Mouse (Mus musculus) T-helper 17 cell (primary cell): Measurements from ENCODE around the gene Rpap3.
"Not testable (repeated sequence)": the region's sequence is repeated elsewhere in the genome, so short reads cannot be mapped to it uniquely, and the experiment has no call there.

Experiments
- in situ Hi-C, 2 experiments: fragments of 300-600 bp; cut with MboI, MseI; formaldehyde crosslinking; loops; 1 replicate in 1 of 2; 2 replicates in 1 of 2; pipeline ENCODE4 v1.15.1; 2025; ENCODE audit warnings: high pct_unique_total_duplicates in 2 of 2

Rpap3 gene

DNA sequence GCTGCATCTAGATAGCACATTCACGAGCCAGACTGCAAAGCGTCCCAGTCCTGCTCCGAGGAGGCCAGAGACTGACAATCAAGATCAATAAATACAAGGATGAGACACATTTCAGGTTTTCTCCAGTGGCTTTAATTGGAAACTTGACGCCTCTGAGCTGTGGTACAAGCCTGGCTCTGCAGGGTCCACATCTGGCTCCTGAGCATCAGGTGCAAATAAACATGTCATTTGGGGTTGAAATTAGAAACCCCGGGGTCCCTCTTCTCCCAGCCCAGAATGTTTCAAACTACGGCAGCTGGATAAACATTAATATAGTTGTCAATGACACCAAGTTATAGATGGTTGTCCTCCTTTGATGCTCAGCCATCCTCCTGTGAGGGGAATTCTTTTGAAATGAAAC lies 5.3 kb upstream of the Rpap3 start:
- in situ Hi-C loops: loop anchor here in 1 of 2 experiments (10.0 kb wide), 1 partner anchor 54 kb away; the partner anchor contains the start of gene Rapgef3

DNA sequence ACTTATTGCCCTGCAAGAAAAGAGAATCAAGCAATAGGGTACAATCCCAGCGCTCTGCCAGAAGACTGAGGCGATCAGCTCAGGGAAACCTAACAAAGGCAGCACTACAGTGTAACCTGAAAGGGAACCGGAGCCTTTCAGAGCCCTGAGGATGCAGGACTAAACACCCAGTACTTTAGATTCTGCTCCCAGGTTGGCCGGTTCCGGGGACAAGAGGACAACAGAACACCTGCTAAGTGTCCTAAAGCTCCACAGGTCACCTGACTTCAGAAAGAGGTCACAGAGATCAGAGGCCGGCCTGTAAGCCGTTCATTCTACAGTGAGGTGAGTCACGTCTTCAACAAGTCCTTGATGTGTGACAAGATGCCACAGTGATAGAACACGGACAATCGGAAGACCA lies 9.0 kb downstream of the Rpap3 start:
- in situ Hi-C loops: no loop called here

DNA sequence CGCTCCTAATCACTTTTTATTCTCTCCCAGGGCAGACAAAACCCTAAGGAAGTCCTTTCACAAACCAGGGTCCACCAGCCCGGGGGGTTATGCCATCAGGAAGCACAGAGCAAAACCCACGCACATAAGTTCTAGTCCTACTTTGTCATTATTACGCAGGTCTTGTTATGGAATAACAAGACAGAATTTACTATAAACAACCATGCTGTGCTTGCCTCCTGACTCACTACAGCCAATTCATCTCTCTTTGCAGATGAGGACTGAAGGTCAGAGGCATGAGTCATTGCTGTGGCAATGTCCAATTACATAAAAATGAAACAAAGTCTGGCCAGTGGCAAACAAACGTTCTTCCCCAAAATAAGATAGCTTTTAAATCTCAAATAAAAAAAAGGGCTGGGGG lies 12.2 kb downstream of the Rpap3 start:
- in situ Hi-C loops: no loop called here

DNA sequence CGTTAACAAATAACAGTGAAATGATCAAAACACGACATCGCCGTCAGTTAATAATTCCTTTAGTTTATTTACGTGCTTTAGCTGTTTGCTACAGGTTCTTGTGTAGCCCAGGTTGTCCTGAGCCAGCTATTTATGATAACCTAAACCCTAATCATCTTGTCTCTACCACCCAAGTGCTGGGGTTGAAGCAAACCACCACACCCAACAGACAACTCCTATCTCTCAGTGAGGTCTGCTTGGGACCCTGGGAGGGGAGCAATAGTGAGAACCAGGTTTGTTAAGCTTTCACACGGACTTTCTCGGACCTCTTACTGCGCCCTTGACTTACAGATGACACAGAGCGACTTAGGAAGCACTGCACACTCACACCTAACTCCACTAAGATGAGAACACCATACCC lies 21.5 kb downstream of the Rpap3 start:
- in situ Hi-C loops: no loop called here

DNA sequence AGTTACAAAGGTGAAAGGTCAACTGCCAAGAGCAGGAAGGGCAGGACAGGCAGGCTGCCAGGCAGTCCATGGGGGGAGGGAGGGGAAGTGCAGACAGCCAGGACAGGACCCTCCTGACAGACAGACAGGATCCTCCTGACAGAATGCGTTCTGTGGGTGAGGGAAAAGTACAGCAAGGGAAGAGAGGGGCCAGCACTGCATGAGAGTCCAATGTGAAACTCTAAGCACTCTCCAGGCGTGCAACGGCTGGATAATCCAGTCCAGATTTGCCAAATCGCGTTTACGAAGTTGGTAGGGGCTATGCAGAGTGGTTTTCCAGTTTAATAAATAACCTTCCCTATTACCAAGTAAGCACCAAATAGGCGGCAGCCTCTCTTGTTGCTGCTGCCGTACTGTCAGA lies 23.6 kb downstream of the Rpap3 start:
- in situ Hi-C loops: no loop called here

DNA sequence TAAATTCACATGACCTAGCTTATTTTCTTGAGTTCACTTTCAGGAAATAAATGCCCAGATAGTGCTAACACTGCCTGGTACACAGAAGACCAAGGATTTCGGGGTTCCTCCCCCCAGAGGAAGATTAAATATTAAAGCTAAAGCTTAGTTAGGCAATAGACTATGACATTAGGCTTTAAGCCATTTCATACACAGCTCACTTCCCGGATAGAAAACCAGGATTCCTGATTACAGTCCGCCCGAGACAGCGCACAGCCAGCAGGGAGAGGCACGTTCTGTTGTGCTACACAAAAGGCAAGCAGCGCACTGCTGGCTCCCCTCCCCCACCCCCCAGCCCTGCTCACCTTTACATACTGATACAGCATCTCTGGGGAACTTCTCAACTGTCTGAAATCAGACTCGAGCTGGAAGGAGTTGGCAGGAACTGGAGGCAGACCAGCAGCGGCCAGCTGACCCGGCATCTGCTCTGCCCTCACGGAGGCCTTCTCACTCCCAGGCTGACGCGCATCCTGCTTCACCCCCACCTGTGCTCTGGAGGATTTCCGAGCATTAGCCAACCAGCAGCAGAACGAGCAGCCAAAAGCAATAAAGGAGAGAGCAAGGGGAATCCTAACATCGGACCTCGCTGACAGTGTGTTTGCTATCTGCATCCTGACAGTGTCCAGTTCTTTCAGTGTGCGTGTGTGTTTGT lies 25.5 kb downstream of the Rpap3 start:
- in situ Hi-C loops: no loop called here

DNA sequence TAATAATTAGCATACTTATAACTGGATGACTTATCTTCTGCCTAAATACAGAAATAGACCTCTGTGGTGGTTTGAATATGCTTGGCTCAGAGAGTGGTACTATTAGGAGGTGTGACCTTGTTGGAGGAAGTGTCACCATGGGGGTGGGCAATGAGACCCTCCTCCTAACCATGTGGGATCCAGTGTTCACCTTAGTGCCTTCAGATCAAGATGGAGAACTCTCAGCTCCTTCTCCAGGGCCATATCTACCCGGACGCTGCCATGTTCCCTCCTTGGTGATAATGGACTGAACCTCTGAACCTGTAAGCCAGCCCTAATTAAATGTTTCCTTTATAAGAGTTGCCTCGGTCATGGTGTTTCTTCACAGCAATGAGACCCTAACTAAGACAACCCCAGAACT lies 28.3 kb downstream of the Rpap3 start:
- in situ Hi-C loops: no loop called here

DNA sequence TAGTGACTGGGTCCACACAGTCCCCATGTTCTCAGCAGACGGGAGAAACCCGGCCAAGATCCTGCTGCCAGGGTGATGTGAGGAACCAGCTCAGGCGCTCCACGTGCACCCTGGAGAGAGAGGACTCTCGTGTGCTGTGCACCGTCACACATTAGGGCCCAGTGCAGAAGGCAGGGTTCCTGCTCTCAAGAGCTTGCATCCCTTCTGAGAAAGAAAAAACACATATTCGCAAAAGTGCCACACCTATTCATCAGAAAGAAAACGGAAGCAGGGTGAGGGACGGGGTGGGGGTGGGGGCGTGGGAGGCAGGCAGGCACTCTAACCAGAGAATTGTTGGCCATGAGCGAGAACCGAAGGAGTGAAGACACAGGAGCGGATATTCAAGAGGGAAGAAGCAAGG lies 29.7 kb downstream of the Rpap3 start:
- in situ Hi-C loops: no loop called here

DNA sequence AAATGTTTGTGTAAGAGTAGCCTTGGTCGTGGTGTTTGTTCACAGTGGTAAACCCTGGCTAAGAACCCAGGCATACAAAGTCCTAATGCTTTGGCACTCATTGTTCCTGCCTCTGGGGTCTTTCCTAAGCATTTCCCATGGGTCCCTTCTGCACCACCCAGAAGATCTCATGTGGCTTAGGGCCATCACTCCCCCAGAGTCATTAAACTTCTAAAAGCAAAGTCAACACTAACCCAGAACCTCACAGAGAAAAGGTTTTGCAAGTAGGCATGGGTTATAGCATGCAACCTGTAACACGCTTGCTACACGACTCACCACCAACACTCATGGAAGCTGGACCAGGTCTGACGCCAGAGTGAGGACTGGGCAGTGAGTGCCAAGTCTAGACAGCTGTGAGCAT lies 31.2 kb downstream of the Rpap3 start:
- in situ Hi-C loops: no loop called here

DNA sequence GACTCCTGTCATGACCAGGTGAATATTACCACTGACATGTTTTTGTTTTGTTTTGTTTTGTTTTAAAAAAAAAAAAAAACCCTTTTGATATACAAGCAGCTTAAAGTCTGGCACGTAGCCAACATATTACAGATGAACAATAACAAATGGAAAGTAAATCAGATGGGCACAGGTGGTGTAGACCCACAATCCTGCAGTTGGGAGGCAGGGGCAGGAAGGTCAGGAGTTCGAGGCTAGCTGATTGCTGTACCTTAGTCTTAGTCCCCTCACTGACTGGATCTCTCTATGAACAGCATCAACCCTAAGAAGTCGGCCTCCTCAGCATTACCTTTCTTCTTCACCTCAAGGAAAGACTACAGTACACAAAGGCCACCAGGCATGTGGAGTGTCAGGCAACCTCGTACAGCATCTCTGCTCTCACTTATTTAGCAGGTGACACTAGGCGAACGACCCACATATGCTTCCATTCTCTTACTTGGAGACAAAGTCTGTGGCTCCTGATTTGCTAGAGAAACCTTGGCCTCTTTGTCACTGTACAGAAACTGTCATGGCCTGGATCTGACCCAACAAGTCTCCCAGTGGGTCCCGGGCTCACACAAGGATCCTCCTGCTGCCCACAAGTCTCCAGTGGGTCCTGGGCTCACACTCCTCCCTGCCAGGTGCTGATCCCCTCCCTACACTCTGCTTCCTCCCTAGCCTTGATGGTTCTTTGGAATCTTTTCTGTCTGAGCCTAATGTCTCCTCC lies 32.2 kb downstream of the Rpap3 start:
- in situ Hi-C loops: no loop called here

DNA sequence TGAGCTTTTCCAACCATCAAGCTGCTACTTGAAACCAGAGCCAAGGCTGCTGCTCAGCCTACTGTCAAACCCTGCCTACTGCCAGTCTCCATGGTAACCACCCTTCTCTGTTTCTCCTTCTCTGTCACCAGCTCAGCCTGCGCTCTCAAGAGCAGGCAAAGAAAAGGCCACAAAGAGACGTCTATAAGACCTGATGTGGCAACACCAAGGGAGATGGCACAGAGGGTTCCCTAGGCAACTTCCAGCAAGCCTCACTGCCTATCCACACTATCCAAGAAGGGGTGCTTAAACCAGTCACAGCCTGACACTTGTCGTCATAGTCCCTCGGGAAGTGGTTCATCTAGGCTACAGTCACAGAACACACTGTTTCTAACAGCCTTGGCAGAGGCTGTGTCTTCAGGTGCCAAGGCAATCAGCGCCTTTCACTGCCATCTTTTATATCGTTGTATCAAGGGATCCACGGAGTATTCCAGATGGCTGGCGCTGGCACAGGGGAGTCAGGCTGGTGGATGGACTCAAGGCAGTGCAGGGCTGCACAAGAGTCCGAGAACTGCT lies 33.3 kb downstream of the Rpap3 start:
- in situ Hi-C loops: no loop called here

DNA sequence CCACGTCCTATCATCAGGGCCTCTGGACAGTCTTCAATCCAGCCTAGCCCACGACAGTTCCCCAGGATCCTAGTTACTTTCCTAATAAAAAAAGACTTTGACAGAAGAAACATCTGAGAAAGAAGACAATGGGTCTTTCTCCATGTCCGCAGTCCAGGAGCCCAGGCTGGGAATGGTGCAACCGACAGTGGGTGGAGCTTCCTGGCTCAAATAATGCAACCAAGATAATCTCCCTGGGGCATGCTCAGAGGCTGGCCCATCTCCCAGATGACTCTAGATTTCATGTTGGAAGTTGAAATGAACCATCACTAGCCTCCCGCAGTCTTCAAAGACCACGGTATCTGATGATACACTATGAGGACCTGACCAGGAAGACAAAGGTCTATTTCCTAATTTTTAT lies 35.1 kb downstream of the Rpap3 start:
- in situ Hi-C loops: no loop called here

DNA sequence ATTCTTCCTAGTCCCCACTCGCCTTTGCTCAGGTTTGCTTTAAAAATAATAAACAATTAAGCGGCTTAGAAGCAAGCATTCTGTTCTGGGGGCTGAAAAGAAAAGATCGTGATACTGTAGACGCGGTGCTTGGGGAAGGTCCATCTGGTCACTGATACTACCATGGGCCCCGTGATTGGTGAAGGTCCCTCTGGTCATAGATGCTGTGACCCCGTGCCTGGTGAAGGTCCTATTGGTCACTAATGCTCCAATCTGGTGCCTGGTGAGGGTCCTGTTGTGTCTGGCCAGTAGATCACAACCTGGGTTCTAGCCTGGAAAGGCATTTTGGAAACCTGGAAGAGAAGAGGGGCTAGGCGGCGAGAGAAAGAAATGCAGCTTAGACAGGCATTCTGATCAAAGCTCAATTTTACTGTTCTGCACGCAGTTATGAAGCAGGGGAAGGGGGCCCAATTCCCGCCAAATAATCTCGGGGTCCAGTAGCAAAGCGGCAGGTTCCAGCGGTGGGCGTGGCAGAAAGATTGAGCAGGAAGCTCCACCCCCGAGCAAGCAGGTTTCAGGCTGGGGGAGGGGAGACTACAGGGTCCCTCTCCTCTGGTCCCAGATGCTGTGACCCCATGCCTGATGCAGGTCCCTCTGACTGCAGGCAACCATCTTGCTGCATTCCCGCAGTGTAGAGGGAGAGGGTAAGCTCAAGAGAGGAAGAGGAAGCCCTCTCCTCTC lies 37.3 kb downstream of the Rpap3 start:
- in situ Hi-C loops: not testable (repeated sequence)

DNA sequence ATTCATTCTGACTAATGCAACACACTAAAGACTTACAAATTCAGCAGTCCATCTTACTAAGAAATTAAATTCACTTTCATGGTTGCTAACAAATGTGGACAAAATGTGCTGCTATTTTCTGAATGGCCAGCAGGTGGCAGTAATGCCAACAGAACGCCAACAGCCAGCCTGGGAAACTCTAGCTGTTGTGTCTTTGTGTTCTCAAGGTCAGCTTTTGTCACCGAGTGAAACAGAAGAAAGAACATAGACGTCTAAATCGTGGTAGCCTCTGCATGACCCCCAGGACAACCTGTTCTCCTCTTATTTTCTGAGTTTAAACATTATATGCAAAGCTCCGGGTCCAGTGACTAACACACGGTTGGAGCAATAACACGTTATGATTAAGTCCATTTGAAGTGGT lies 38.2 kb downstream of the Rpap3 start:
- in situ Hi-C loops: no loop called here

DNA sequence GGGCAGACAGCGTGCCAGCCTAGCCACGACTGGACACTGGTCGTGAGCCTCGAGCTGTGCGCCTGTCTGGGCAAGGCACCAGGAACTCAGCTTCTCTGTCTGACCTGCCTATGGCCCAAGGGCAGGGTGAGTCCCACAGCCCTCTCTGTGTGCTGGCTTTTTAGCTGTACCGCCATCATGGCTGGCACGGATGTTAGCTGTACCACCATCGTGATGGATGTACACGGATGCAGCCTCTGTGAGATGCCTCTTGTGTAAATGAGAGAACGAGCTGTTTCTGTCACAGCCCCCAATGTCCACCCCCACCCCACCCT lies 39.2 kb downstream of the Rpap3 start:
- in situ Hi-C loops: no loop called here

DNA sequence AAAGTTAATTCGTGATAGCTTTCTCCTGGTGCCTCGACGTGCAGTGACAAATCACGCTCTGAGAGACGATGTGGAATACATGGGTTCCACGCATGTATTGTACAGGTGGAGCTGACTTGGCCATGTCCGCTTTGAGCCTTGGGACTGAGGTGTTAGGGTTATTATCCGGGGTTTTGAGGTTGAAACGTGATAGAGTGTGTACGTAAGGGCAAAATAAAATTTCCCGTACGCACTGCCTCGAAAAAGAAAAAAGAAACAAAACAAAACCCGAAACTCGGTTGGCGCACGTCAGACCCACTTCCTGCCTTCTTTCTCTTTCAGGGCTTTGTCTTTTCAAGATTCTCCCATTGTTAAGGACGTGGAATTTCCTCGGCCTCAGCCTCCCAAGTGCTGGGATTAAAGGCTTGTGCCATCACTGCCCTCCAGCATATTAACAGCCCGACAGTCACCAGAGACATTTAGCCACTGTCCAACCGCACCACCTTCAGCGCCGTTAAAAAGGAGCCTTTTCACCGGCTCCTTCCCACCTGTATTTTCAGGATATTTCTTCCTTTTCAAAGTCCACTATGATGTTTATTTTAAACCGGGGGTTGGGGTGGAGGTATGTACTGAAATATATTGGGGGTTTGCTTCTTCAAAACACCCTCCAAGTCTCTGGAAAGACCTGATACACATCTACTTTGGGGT lies 39.7 kb downstream of the Rpap3 start:
- in situ Hi-C loops: no loop called here

DNA sequence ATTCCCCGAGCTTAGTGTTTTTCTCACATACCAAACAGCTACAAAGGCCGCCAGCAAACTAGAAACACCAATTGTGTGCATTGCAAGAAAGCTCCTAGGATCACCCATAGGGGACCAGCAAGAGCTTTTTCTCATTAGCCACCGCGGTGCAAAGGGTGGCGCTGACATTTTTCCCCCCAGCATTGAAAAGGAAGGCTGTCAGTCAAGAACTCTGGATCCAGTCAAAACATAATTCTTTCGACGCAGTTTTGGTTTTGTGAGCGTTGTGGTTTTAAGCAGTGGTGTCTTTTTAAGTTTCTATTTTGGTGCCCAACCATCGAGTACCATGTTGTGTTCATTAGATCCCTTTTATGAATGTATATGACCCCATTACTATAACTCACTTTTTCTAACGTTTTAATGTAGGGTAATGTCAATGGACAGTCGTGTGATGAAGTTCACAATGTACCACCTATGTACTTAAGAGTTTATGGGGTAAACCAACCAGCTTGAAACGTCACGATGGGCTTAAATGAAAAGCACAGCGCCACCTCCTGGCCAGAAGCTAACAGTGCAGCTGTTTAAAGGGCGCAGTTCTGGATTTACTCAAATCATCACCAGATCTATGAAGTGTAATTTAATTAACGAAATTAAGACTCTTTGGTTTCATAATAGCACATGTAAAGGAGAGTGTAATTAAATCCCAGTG lies 40.5 kb downstream of the Rpap3 start:
- in situ Hi-C loops: no loop called here

DNA sequence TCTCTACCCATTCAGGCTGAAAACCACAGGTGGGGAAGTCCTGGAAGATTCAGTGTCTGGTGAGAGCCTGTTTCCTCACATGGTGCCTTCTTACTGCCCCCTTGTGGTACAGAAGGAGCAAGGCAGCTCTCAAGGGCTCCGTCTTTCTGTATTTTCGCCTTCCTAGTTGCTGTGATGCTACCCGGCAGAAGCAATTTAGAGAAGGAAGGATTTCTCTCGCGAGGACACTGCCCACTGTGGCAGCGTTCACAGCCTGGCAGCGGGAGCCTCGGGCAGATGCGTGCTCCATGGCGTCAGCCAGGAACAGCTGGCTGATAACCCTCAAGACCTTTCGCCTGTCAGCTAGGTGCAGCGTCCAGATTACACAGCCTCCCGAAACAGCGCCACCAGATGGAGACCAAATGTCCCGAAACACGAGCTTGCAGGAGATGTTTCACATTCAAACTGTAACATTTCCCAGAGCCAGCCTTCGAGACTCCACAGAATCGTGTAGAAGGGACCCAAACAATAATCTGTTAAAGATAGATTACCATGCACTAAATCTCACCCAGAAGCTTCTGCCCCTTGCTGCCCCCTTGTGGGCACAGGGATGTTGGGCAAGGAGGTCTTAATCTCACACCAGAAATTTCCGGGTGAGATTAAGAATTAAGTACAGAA lies 41.7 kb downstream of the Rpap3 start:
- in situ Hi-C loops: no loop called here

DNA sequence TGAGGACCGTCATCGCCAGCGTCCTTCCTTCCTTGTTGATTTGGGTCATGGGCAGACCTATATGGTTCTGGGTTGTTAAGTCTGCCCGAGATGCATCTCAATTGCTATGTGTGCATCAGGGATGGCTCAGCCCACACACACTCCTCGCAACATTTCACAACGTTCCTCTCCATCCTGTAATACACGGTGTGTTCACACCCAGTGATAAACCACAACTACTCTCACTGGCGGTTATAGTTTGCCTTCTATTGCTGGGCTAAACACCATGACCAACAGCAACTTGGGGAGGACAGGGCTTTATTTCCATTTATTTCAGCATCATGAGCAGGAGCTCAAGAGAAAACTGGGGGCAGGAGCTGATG lies 46.9 kb downstream of the Rpap3 start:
- in situ Hi-C loops: no loop called here

DNA sequence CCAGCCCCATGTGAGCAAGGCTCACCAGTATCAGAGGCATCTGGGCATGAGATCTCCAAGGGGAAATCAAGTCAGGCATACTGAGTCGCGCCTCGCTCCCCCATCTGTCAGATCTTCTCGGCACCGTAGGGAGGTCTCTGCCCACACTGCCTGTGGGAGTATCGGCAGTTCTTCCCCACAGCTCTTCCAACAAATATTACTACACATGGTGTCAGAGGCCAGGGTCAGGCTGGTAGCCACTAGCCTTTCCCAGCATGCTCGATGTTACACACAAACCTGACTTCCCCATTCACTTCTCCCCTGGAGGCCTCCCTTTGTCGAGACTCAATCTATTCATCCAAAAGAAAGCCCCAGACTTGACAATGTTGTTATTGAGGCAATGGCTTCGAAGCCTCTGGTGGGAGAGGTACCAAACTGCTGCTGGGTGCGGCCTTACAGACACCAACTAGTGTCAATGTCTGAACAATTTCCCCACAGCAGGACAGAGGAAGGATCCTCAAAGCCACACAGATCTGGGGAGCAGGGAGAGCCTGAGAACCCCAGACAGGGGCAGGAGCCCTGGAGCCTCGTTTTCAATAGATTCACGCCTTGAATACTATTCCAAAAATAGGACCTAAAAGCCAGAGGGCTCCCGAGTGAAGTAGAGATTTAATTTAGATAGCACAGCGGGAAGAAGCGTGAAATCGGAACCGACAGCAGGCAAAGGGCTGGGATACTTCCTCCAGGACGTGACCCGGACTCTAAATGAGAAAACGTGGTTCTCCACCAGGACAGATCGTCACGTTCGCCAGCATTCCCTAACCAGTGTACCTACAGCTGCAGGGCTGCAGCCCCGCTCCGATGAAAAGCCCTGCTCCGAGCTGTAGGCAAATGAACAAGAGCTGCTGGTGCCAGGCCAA lies 47.5 kb downstream of the Rpap3 start:
- in situ Hi-C loops: no loop called here
